Mouse (Mus musculus): ENCODE data around the gene Plxnb1.

- no peak for TF ChIP-seq RAD21 (IDR thresholded peaks at IDR 0.05; ENCODE audit: low read depth, low read length)
- TF ChIP-seq CTCF (conservative IDR thresholded peaks at IDR 0.05 in 1 of 2, IDR thresholded peaks at IDR 0.05 in 1 of 2; ENCODE audit: low read depth in 2 of 2, low read length in 2 of 2) = no peak
- TF ChIP-seq EP300 (IDR thresholded peaks at IDR 0.05; ENCODE audit: low read length) = no peak
- no peak for TF ChIP-seq E2F4 (IDR thresholded peaks at IDR 0.05; ENCODE audit: insufficient replicate concordance, low read depth, low read length)
- TF ChIP-seq POLR2A (IDR thresholded peaks at IDR 0.05; ENCODE audit: low read depth, low read length) = no peak
- TF ChIP-seq ZNF384 (IDR thresholded peaks at IDR 0.05; ENCODE audit: low read depth, low read length) = no peak
- TF ChIP-seq SMC3 (IDR thresholded peaks at IDR 0.05; ENCODE audit: low read depth, low read length) = no peak
- TF ChIP-seq JUND (conservative IDR thresholded peaks at IDR 0.05; ENCODE audit: low read depth, low read length) = no peak
- TF ChIP-seq MAX (IDR thresholded peaks at IDR 0.05; ENCODE audit: low read length) = no peak
- TF ChIP-seq ETS1 (conservative IDR thresholded peaks at IDR 0.05; ENCODE audit: low read depth, low read length) = no peak
- TF ChIP-seq MXI1 (IDR thresholded peaks at IDR 0.05; ENCODE audit: low read depth, low read length) = no peak
- no peak for TF ChIP-seq NRF1 (IDR thresholded peaks at IDR 0.05; ENCODE audit: low read depth, low read length)
These were observed 39.0 kb upstream of the Plxnb1 start for GRCm38 (mm10) chr9:109056081-109056690.

Data from CH12.LX (cell line).